Mouse (Mus musculus): ENCODE results near the gene Slc38a6. TPM values are rescaled to one million over a fixed set of nuclear protein-coding genes. Genes with fewer than 3 reads are reported as not detected.
A peak's percentile ranks its signal among the peaks of the same experiment; 100 is the strongest.

Gene Slc38a6
- polyA plus RNA-seq, 1 experiment from 2014 or later, result 4.8 TPM

GRCm38 (mm10) chr12:73269531-73269930, 17.0 kb upstream of the Slc38a6 start:
- ATAC-seq (replicated peaks; ENCODE audit: extremely low read depth, insufficient read depth, low FRiP score), result no peak
- Histone ChIP-seq H3K4me1 (ENCODE audit: control insufficient read depth, insufficient read depth, low read length) (no peaks in the 10 kb centered on the region), H3K36me3 (ENCODE audit: control insufficient read depth, insufficient read depth) (peaks cover 6% of the 10 kb centered on the region; the same call in 1 of the 2 replicates), H3K9me3 (replicated peaks; ENCODE audit: control insufficient read depth, low read length) (no peaks in the 10 kb centered on the region), H3K4me3 (ENCODE audit: low read length) (no peak overlapping the region), H3K9ac (ENCODE audit: low read length) (no peak overlapping the region), H3K27ac (ENCODE audit: low read length) (no peak overlapping the region), H3K27me3 (ENCODE audit: control insufficient read depth, insufficient read depth, low read length) (no peaks in the 10 kb centered on the region), H3K4me2 (ENCODE audit: low read depth, low read length) (no peak overlapping the region)
- WGBS, result 88% methylated on average over 3 of the region's 3 CpGs

- no peaks in the 10 kb centered on the region for H3K9me3 ChIP-seq (replicated peaks; ENCODE audit: control insufficient read depth, low read length)
- H3K4me2 ChIP-seq (ENCODE audit: low read depth, low read length), result no peak overlapping the region
- no peaks in the 10 kb centered on the region for H3K4me1 ChIP-seq (ENCODE audit: control insufficient read depth, insufficient read depth, low read length)
- H3K36me3 ChIP-seq (ENCODE audit: control insufficient read depth, insufficient read depth), result peaks cover 6% of the 10 kb centered on the region; the same call in 1 of the 2 replicates
- no peak for ATAC-seq (replicated peaks; ENCODE audit: extremely low read depth, insufficient read depth, low FRiP score)
- H3K27ac ChIP-seq (ENCODE audit: low read length), result no peak overlapping the region
- H3K4me3 ChIP-seq (ENCODE audit: low read length), result no peak overlapping the region
- no peak overlapping the region for H3K9ac ChIP-seq (ENCODE audit: low read length)
- no peaks in the 10 kb centered on the region for H3K27me3 ChIP-seq (ENCODE audit: control insufficient read depth, insufficient read depth, low read length)
- 87% methylated on average over 4 of the region's 4 CpGs for WGBS
Observed at GRCm38 (mm10) chr12:73269933-73270332, 16.6 kb upstream of the Slc38a6 start.

- Histone ChIP-seq H3K9ac (ENCODE audit: low read length) (no peak overlapping the region), H3K4me2 (ENCODE audit: low read depth, low read length) (no peak overlapping the region)
Observed at GRCm38 (mm10) chr12:73274921-73275320, 11.7 kb upstream of the Slc38a6 start.

GRCm38 (mm10) chr12:73287609-73288008, 1.0 kb downstream of the Slc38a6 start:
- Histone ChIP-seq H3K36me3 (ENCODE audit: control insufficient read depth, insufficient read depth) (no peaks in the 10 kb centered on the region; the same call in 1 of the 2 replicates), H3K4me1 (ENCODE audit: control insufficient read depth, insufficient read depth, low read length) (peaks cover 20% of the 10 kb centered on the region), H3K27me3 (ENCODE audit: control insufficient read depth, insufficient read depth, low read length) (no peaks in the 10 kb centered on the region), H3K27ac (ENCODE audit: low read length) (no peak overlapping the region), H3K9me3 (replicated peaks; ENCODE audit: control insufficient read depth, low read length) (no peaks in the 10 kb centered on the region), H3K9ac (ENCODE audit: low read length) (peak overlapping the region; percentile 81; the same call in 1 of the 2 replicates), H3K4me2 (ENCODE audit: low read depth, low read length) (peak overlapping the region; percentile 82), H3K4me3 (ENCODE audit: low read length) (peak overlapping the region; percentile 82)
- ATAC-seq (replicated peaks; ENCODE audit: extremely low read depth, insufficient read depth, low FRiP score), result no peak
- 55% methylated on average over 8 of the region's 8 CpGs for WGBS

More at GRCm38 (mm10) chr12:73274921-73275320, 11.7 kb upstream of the Slc38a6 start:
- Histone ChIP-seq H3K9me3 (replicated peaks; ENCODE audit: control insufficient read depth, low read length) (peaks cover 2% of the 10 kb centered on the region; the same call in 1 of the 2 replicates), H3K36me3 (ENCODE audit: control insufficient read depth, insufficient read depth) (peaks cover 23% of the 10 kb centered on the region), H3K4me3 (ENCODE audit: low read length) (no peak overlapping the region), H3K27ac (ENCODE audit: low read length) (no peak overlapping the region), H3K4me1 (ENCODE audit: control insufficient read depth, insufficient read depth, low read length) (no peaks in the 10 kb centered on the region), H3K27me3 (ENCODE audit: control insufficient read depth, insufficient read depth, low read length) (no peaks in the 10 kb centered on the region)
- 85% methylated on average over 3 of the region's 3 CpGs for WGBS
- ATAC-seq (replicated peaks; ENCODE audit: extremely low read depth, insufficient read depth, low FRiP score), result no peak

- peaks cover 20% of the 10 kb centered on the region for H3K4me1 ChIP-seq (ENCODE audit: control insufficient read depth, insufficient read depth, low read length)
- 75% methylated on average over 3 of the region's 3 CpGs for WGBS
Observed at GRCm38 (mm10) chr12:73288626-73289025, 2.0 kb downstream of the Slc38a6 start.

GRCm38 (mm10) chr12:73294884-73295283, 8.3 kb downstream of the Slc38a6 start:
- Histone ChIP-seq H3K36me3 (ENCODE audit: control insufficient read depth, insufficient read depth) (peaks cover 2% of the 10 kb centered on the region; the same call in 1 of the 2 replicates), H3K4me1 (ENCODE audit: control insufficient read depth, insufficient read depth, low read length) (no peaks in the 10 kb centered on the region), H3K9ac (ENCODE audit: low read length) (no peak overlapping the region), H3K27me3 (ENCODE audit: control insufficient read depth, insufficient read depth, low read length) (no peaks in the 10 kb centered on the region), H3K9me3 (replicated peaks; ENCODE audit: control insufficient read depth, low read length) (no peaks in the 10 kb centered on the region), H3K4me3 (ENCODE audit: low read length) (no peak overlapping the region), H3K27ac (ENCODE audit: low read length) (no peak overlapping the region), H3K4me2 (ENCODE audit: low read depth, low read length) (no peak overlapping the region)
- no peak for ATAC-seq (replicated peaks; ENCODE audit: extremely low read depth, insufficient read depth, low FRiP score)

More at GRCm38 (mm10) chr12:73288626-73289025, 2.0 kb downstream of the Slc38a6 start:
- H3K36me3 ChIP-seq (ENCODE audit: control insufficient read depth, insufficient read depth), result no peaks in the 10 kb centered on the region; the same call in 1 of the 2 replicates
- no peaks in the 10 kb centered on the region for H3K27me3 ChIP-seq (ENCODE audit: control insufficient read depth, insufficient read depth, low read length)
- ATAC-seq (replicated peaks; ENCODE audit: extremely low read depth, insufficient read depth, low FRiP score), result no peak
- no peak overlapping the region for H3K4me3 ChIP-seq (ENCODE audit: low read length)
- H3K27ac ChIP-seq (ENCODE audit: low read length), result no peak overlapping the region
- H3K9me3 ChIP-seq (replicated peaks; ENCODE audit: control insufficient read depth, low read length), result no peaks in the 10 kb centered on the region
- H3K4me2 ChIP-seq (ENCODE audit: low read depth, low read length), result no peak overlapping the region
- no peak overlapping the region for H3K9ac ChIP-seq (ENCODE audit: low read length)

- no peak overlapping the region for H3K4me3 ChIP-seq (ENCODE audit: low read length)
- peaks cover 2% of the 10 kb centered on the region for H3K36me3 ChIP-seq (ENCODE audit: control insufficient read depth, insufficient read depth)
- no peak overlapping the region for H3K4me2 ChIP-seq (ENCODE audit: low read depth, low read length)
- no peak overlapping the region for H3K27ac ChIP-seq (ENCODE audit: low read length)
- H3K27me3 ChIP-seq (ENCODE audit: control insufficient read depth, insufficient read depth, low read length), result no peaks in the 10 kb centered on the region
- no peak overlapping the region for H3K9ac ChIP-seq (ENCODE audit: low read length)
- no peak for ATAC-seq (replicated peaks; ENCODE audit: extremely low read depth, insufficient read depth, low FRiP score)
- no peaks in the 10 kb centered on the region for H3K4me1 ChIP-seq (ENCODE audit: control insufficient read depth, insufficient read depth, low read length)
- H3K9me3 ChIP-seq (replicated peaks; ENCODE audit: control insufficient read depth, low read length), result no peaks in the 10 kb centered on the region
- 79% methylated on average over 11 of the region's 11 CpGs for WGBS
Observed at GRCm38 (mm10) chr12:73295505-73296140, 9.0 kb downstream of the Slc38a6 start.

GRCm38 (mm10) chr12:73298621-73299020, 12.0 kb downstream of the Slc38a6 start:
- Histone ChIP-seq H3K9me3 (replicated peaks; ENCODE audit: control insufficient read depth, low read length) (no peaks in the 10 kb centered on the region), H3K4me2 (ENCODE audit: low read depth, low read length) (no peak overlapping the region), H3K4me3 (ENCODE audit: low read length) (no peak overlapping the region), H3K27ac (ENCODE audit: low read length) (no peak overlapping the region), H3K27me3 (ENCODE audit: control insufficient read depth, insufficient read depth, low read length) (no peaks in the 10 kb centered on the region), H3K9ac (ENCODE audit: low read length) (no peak overlapping the region), H3K36me3 (ENCODE audit: control insufficient read depth, insufficient read depth) (peaks cover 2% of the 10 kb centered on the region; the same call in 1 of the 2 replicates), H3K4me1 (ENCODE audit: control insufficient read depth, insufficient read depth, low read length) (no peaks in the 10 kb centered on the region)
- 84% methylated on average over 5 of the region's 5 CpGs for WGBS
- no peak for ATAC-seq (replicated peaks; ENCODE audit: extremely low read depth, insufficient read depth, low FRiP score)

GRCm38 (mm10) chr12:73300531-73300930, 14.0 kb downstream of the Slc38a6 start:
- ATAC-seq (replicated peaks; ENCODE audit: extremely low read depth, insufficient read depth, low FRiP score), result no peak
- no peaks in the 10 kb centered on the region; the same call in 1 of the 2 replicates for H3K36me3 ChIP-seq (ENCODE audit: control insufficient read depth, insufficient read depth)
- H3K4me3 ChIP-seq (ENCODE audit: low read length), result no peak overlapping the region
- no peaks in the 10 kb centered on the region for H3K4me1 ChIP-seq (ENCODE audit: control insufficient read depth, insufficient read depth, low read length)
- H3K4me2 ChIP-seq (ENCODE audit: low read depth, low read length), result no peak overlapping the region
- no peak overlapping the region for H3K9ac ChIP-seq (ENCODE audit: low read length)
- no peaks in the 10 kb centered on the region for H3K9me3 ChIP-seq (replicated peaks; ENCODE audit: control insufficient read depth, low read length)
- no peaks in the 10 kb centered on the region for H3K27me3 ChIP-seq (ENCODE audit: control insufficient read depth, insufficient read depth, low read length)
- WGBS, result 86% methylated on average over 2 of the region's 2 CpGs
- H3K27ac ChIP-seq (ENCODE audit: low read length), result no peak overlapping the region

Measured in heart, embryonic 16.5 days (tissue).